Comparison of ENCODE assay signal across 19 mouse cellular contexts in genomic region chr12:114996817-114997216, GRCm38 (mm10).
DNase-seq lines count a peak whose midpoint lies in the region; ATAC-seq and TF ChIP-seq lines count a peak whose summit lies in the region.
"Had no signal": no experiment of that assay in that cellular context is flagged by ENCODE, and none has a peak within 500 bp of the region (broad histone marks: within the 10 kb centered on the region; RNA-seq: fewer than 3 reads in every experiment).

No protein-coding gene starts in this region.

- no peaks in the 10 kb centered on the region for H3K4me1 ChIP-seq in thymus, adult 2 months (replicated peaks; ENCODE audit: control insufficient read depth, insufficient read depth, low read length)
- H3K4me1 ChIP-seq: hindbrain, embryonic 15.5 days; limb, embryonic 13.5 days; liver, embryonic 15.5 days; midbrain, embryonic 10.5 days; neural tube, embryonic 15.5 days had no signal

- ATAC-seq in common myeloid progenitor, adult 5-6 weeks (replicated peaks; ENCODE audit: low read depth, poor library complexity, severe bottlenecking) = peak; percentile 73; the same call in 1 of the 2 replicates

- peak; percentile 66 for DNase-seq in thymus, adult 2 months
- DNase-seq in thymus, adult 18-20 months = no peak
- DNase-seq in splenic B cell, adult 2 months (ENCODE audit: low read depth, low spot score) = peak; percentile 42
- DNase-seq in layer of hippocampus, adult 9-10 months (ENCODE audit: low spot score) = no peak
- no peak for DNase-seq in adrenal gland, postnatal 14 days
- DNase-seq in right cerebral cortex, postnatal 10 days (ENCODE audit: low spot score in 2 of 2) = no peak
- DNase-seq: cerebellum, adult 9-11 months; gastrocnemius, postnatal 25 days; heart, postnatal 10 days; kidney, adult 8-10 months; kidney, postnatal 36 days; lung, postnatal 14 days; retina, postnatal 1 day had no signal

- no peaks in the 10 kb centered on the region for H3K36me3 ChIP-seq in thymus, adult 2 months (ENCODE audit: control insufficient read depth, insufficient read depth, low read length)
- no peaks in the 10 kb centered on the region for H3K36me3 ChIP-seq in splenic B cell, adult 2 months (ENCODE audit: control insufficient read depth, insufficient read depth, low read length, poor library complexity, severe bottlenecking)
- H3K36me3 ChIP-seq: hindbrain, embryonic 15.5 days; limb, embryonic 13.5 days; liver, embryonic 15.5 days; midbrain, embryonic 10.5 days; neural tube, embryonic 15.5 days had no signal

- no peak for TF ChIP-seq CTCF in thymus, adult 2 months (IDR thresholded peaks at IDR 0.05; ENCODE audit: borderline replicate concordance, control insufficient read depth, extremely low read depth, insufficient read depth, low read length, poor library complexity)

- H3K27me3 ChIP-seq in thymus, adult 2 months (ENCODE audit: control insufficient read depth, insufficient read depth, low read length) = no peaks in the 10 kb centered on the region
- no peaks in the 10 kb centered on the region for H3K27me3 ChIP-seq in splenic B cell, adult 2 months (ENCODE audit: control insufficient read depth, insufficient read depth, low read length, poor library complexity, severe bottlenecking)
- H3K27me3 ChIP-seq: hindbrain, embryonic 15.5 days; limb, embryonic 13.5 days; liver, embryonic 15.5 days; neural tube, embryonic 15.5 days had no signal

- no peak for TF ChIP-seq POLR2A in thymus, adult 2 months (IDR thresholded peaks at IDR 0.05; ENCODE audit: control insufficient read depth, extremely low read depth, insufficient read depth, low read length, poor library complexity)

- no peak overlapping the region for H3K4me3 ChIP-seq in thymus, adult 2 months (ENCODE audit: control insufficient read depth, insufficient read depth, low read length)
- H3K4me3 ChIP-seq: hindbrain, embryonic 15.5 days; limb, embryonic 13.5 days; liver, embryonic 15.5 days; midbrain, embryonic 10.5 days; neural tube, embryonic 15.5 days had no signal

- no peak overlapping the region for H3K27ac ChIP-seq in thymus, adult 2 months (ENCODE audit: control insufficient read depth, insufficient read depth, low read length)
- H3K27ac ChIP-seq: hindbrain, embryonic 15.5 days; limb, embryonic 13.5 days; liver, embryonic 15.5 days; midbrain, embryonic 10.5 days; neural tube, embryonic 15.5 days had no signal

Comparison
In these comparisons a context has a peak if more than half of its experiments do, and no peak if none do; other contexts are left out.
1. DNase-seq: peak in thymus, adult 2 months (single experiment) and splenic B cell, adult 2 months (single experiment); none in thymus, adult 18-20 months (0 of 2), layer of hippocampus, adult 9-10 months (single experiment), adrenal gland, postnatal 14 days (single experiment) and right cerebral cortex, postnatal 10 days (0 of 2).